Mouse (Mus musculus) kidney, adult 2 months (tissue): ENCODE results near the gene Vwc2l. TPM values are rescaled to one million over a fixed set of nuclear protein-coding genes. Genes with fewer than 3 reads are reported as not detected.

Experiments used
- DNase-seq: peaks from one replicate; pipeline ENCODE4 v3.0.0; 2021
- H3K27ac ChIP-seq: fragments of 200-500 bp; 2 replicates; pipeline ENCODE4 v1.5.1; 2012; ENCODE audit warnings: low read depth, low read length, control low read depth, inconsistent platforms; ENCODE audit not compliant: insufficient read depth
- H3K27me3 ChIP-seq: fragments of 200-500 bp; replicated peaks from 2 replicates; pipeline ENCODE4 v1.6.1; 2012; ENCODE audit warnings: mild to moderate bottlenecking, moderate library complexity, low read length, inconsistent platforms; ENCODE audit not compliant: control insufficient read depth, insufficient read depth
- H3K36me3 ChIP-seq: fragments of 200-500 bp; 2 replicates; pipeline ENCODE4 v1.6.1; 2012; ENCODE audit warnings: mild to moderate bottlenecking, moderate library complexity, low read length, inconsistent platforms; ENCODE audit not compliant: control insufficient read depth, insufficient read depth
- H3K4me1 ChIP-seq: fragments of 200-500 bp; 2 replicates; pipeline ENCODE4 v1.6.1; 2011; ENCODE audit warnings: low read length; ENCODE audit not compliant: control insufficient read depth, insufficient read depth
- H3K4me3 ChIP-seq: fragments of 200-500 bp; 2 replicates; pipeline ENCODE4 v1.5.1; 2011; ENCODE audit warnings: mild to moderate bottlenecking, low read depth, low read length, control low read depth; ENCODE audit not compliant: insufficient read depth
- CTCF ChIP-seq: fragments of 200-500 bp; conservative IDR thresholded peaks from 2 replicates; pipeline ENCODE4 v1.5.1; 2011; ENCODE audit warnings: low read depth, mild to moderate bottlenecking, control low read depth, low read length, moderate library complexity, mixed read lengths; ENCODE audit not compliant: insufficient read depth, insufficient read length
- POLR2A ChIP-seq: fragments of 200-500 bp; IDR thresholded peaks from one replicate; pipeline ENCODE4 v1.6.1; 2011; ENCODE audit warnings: low read depth, low read length, control low read depth
- WGBS: fragments of 180-500 bp; shearing (Covaris S2); methylation state at CpG from one replicate; pipeline ENCODE4 v1.1.7; 2018; 5-methylcytosine and 5-hydroxymethylcytosine counted together
- polyA plus RNA-seq: library from polyadenylated mRNA; depleted of rRNA; stranded (reverse); fragments of >200 nt; gene quantifications from 2 replicates; pipeline ENCODE4 v1.2.3, GENCODE M21; 2012

The Vwc2l gene
- polyA plus RNA-seq, 1 experiment, result 0.03 TPM

- no peak overlapping the region for H3K4me3 ChIP-seq
- DNase-seq, result no peak
- 26% methylated on average over 4 of the region's 4 CpGs for WGBS
- H3K4me1 ChIP-seq, result no peaks in the 10 kb centered on the region
- H3K36me3 ChIP-seq, result no peaks in the 10 kb centered on the region
- H3K27me3 ChIP-seq, result no peaks in the 10 kb centered on the region
- TF ChIP-seq CTCF (no peak), POLR2A (no peak)
- no peak overlapping the region for H3K27ac ChIP-seq
These were observed 185.7 kb downstream of the Vwc2l start for GRCm38 (mm10) chr1:70911235-70911634.

- no peak overlapping the region for H3K4me3 ChIP-seq
- no peaks in the 10 kb centered on the region for H3K36me3 ChIP-seq
- no peaks in the 10 kb centered on the region for H3K27me3 ChIP-seq
- DNase-seq, result no peak
- 26% methylated on average over 9 of the region's 9 CpGs for WGBS
- no peak for TF ChIP-seq POLR2A
- TF ChIP-seq CTCF, result no peak
- no peaks in the 10 kb centered on the region for H3K4me1 ChIP-seq
- no peak overlapping the region for H3K27ac ChIP-seq
These were observed 187.6 kb downstream of the Vwc2l start for GRCm38 (mm10) chr1:70913071-70913470.

GRCm38 (mm10) chr1:70918173-70919036 is 192.9 kb downstream of the Vwc2l start:
- WGBS, result 76% methylated on average over 2 of the region's 2 CpGs
- Histone ChIP-seq H3K27me3 (no peaks in the 10 kb centered on the region), H3K4me1 (no peaks in the 10 kb centered on the region), H3K27ac (no peak overlapping the region), H3K4me3 (no peak overlapping the region), H3K36me3 (no peaks in the 10 kb centered on the region)
- no peak for TF ChIP-seq POLR2A
- TF ChIP-seq CTCF, result no peak
- DNase-seq, result no peak

GRCm38 (mm10) chr1:70933016-70933415 is 207.5 kb downstream of the Vwc2l start:
- no peaks in the 10 kb centered on the region for H3K27me3 ChIP-seq
- H3K36me3 ChIP-seq, result no peaks in the 10 kb centered on the region
- 93% methylated on average over 4 of the region's 4 CpGs for WGBS
- H3K4me3 ChIP-seq, result no peak overlapping the region
- no peak for DNase-seq
- H3K4me1 ChIP-seq, result no peaks in the 10 kb centered on the region
- TF ChIP-seq CTCF (no peak), POLR2A (no peak)
- no peak overlapping the region for H3K27ac ChIP-seq
